Mouse (Mus musculus) liver, postnatal 0 days (tissue): ENCODE measurements at regions not wholly inside any gene's neighbourhood (a gene's known extent, or its start where the extent isn't known, plus 50 kb on each side); places are given as distances from the start of the nearest gene placed in this dataset.

Source experiments
- ATAC-seq: fragments of 200-750 bp; cut with Nextera tagmentation; 2 replicates; pipeline ENCODE4 v1.8.0; 2017; ENCODE audit warnings: mild to moderate bottlenecking, moderate library complexity
- DNase-seq: peaks from one replicate; pipeline ENCODE4 v3.0.0-alpha.2; 2016
- H3K27ac ChIP-seq: fragments of 300-500 bp; sonication (generic); 2 replicates; pipeline ENCODE4 v1.5.1; 2014; ENCODE audit warnings: antibody characterized with exemption, moderate library complexity, mild to moderate bottlenecking, low read depth
- H3K27me3 ChIP-seq: fragments of 300-500 bp; sonication (generic); 2 replicates; pipeline ENCODE4 v1.6.1; 2014; ENCODE audit warnings: low read length, control low read depth, mixed read lengths; ENCODE audit not compliant: insufficient read depth
- H3K36me3 ChIP-seq: fragments of 300-500 bp; sonication (generic); replicated peaks from 2 replicates; pipeline ENCODE4 v1.6.1; 2014; ENCODE audit warnings: mild to moderate bottlenecking, control low read depth, low read length, moderate library complexity, mixed read lengths; ENCODE audit not compliant: insufficient read depth
- H3K4me1 ChIP-seq: fragments of 300-500 bp; sonication (generic); 2 replicates; pipeline ENCODE4 v1.6.1; 2014; ENCODE audit warnings: antibody characterized with exemption, mild to moderate bottlenecking, control low read depth; ENCODE audit not compliant: insufficient read depth
- H3K4me2 ChIP-seq: fragments of 300-500 bp; sonication (generic); 2 replicates; pipeline ENCODE4 v1.6.1; 2014; ENCODE audit warnings: low read depth, mild to moderate bottlenecking, low read length, moderate library complexity, mixed read lengths
- H3K4me3 ChIP-seq: fragments of 300-500 bp; sonication (generic); 2 replicates; pipeline ENCODE4 v1.5.1; 2014; ENCODE audit warnings: low read depth, low read length
- H3K9ac ChIP-seq: fragments of 300-500 bp; sonication (generic); replicated peaks from 2 replicates; pipeline ENCODE4 v1.6.1; 2014; ENCODE audit warnings: mild to moderate bottlenecking, moderate library complexity
- H3K9me3 ChIP-seq: fragments of 300-500 bp; sonication (generic); 2 replicates; pipeline ENCODE4 v1.6.1; 2016; ENCODE audit warnings: mild to moderate bottlenecking, control low read depth, low read length, mixed read lengths
- CTCF ChIP-seq: sonication (generic); IDR thresholded peaks from 2 replicates; pipeline ENCODE4 v1.5.1; 2016; ENCODE audit warnings: antibody characterized with exemption, low read depth
- EP300 ChIP-seq: IDR thresholded peaks from 2 replicates; pipeline ENCODE4 v1.6.1; 2016; ENCODE audit warnings: antibody characterized with exemption, low read depth, mild to moderate bottlenecking
- WGBS: fragments of 180-500 bp; shearing (Covaris S2); extraction: QIAGEN DNeasy Blood & Tissue Kit; methylation state at CpG from one replicate; pipeline ENCODE4 v1.1.7; 2014; ENCODE audit not compliant: insufficient replicate concordance; 5-methylcytosine and 5-hydroxymethylcytosine counted together

- ATAC-seq = no peak
- 58% methylated on average over 1 of the region's 1 CpGs for WGBS
These were observed 260.3 kb downstream of the Aldoart1 start for GRCm38 (mm10) chr4:72592129-72592528.

GRCm38 (mm10) chr4:72574946-72575345 is 277.5 kb downstream of the Aldoart1 start:
- Histone ChIP-seq H3K27ac (no peak overlapping the region), H3K9ac (no peak overlapping the region), H3K27me3 (no peaks in the 10 kb centered on the region), H3K4me3 (no peak overlapping the region), H3K4me2 (no peak overlapping the region), H3K4me1 (no peaks in the 10 kb centered on the region), H3K9me3 (no peaks in the 10 kb centered on the region), H3K36me3 (no peaks in the 10 kb centered on the region)
- no peak for TF ChIP-seq CTCF
- TF ChIP-seq EP300 = no peak
- ATAC-seq = no peak
- DNase-seq = no peak
- 86% methylated on average over 1 of the region's 1 CpGs for WGBS

More at GRCm38 (mm10) chr4:72592129-72592528, 260.3 kb downstream of the Aldoart1 start:
- DNase-seq = no peak
- Histone ChIP-seq H3K36me3 (no peaks in the 10 kb centered on the region), H3K9ac (no peak overlapping the region), H3K4me1 (no peaks in the 10 kb centered on the region), H3K4me2 (no peak overlapping the region), H3K4me3 (no peak overlapping the region), H3K9me3 (no peaks in the 10 kb centered on the region), H3K27ac (no peak overlapping the region), H3K27me3 (no peaks in the 10 kb centered on the region)
- TF ChIP-seq CTCF = no peak
- TF ChIP-seq EP300 = no peak

- DNase-seq (no peak), ATAC-seq (no peak)
- Histone ChIP-seq H3K36me3 (no peaks in the 10 kb centered on the region), H3K4me1 (no peaks in the 10 kb centered on the region), H3K4me3 (no peak overlapping the region), H3K27ac (no peak overlapping the region), H3K27me3 (no peaks in the 10 kb centered on the region), H3K4me2 (no peak overlapping the region), H3K9me3 (no peaks in the 10 kb centered on the region), H3K9ac (no peak overlapping the region)
- TF ChIP-seq CTCF (no peak), EP300 (no peak)
- 75% methylated on average over 2 of the region's 2 CpGs for WGBS
These were observed 280.5 kb downstream of the Aldoart1 start for GRCm38 (mm10) chr4:72571924-72572323.

- ATAC-seq = no peak
- WGBS = 52% methylated on average over 3 of the region's 3 CpGs
- no peaks in the 10 kb centered on the region for H3K9me3 ChIP-seq
These were observed 287.2 kb downstream of the Aldoart1 start for GRCm38 (mm10) chr4:72565186-72565585.

GRCm38 (mm10) chr4:72562909-72563676 is 289.3 kb downstream of the Aldoart1 start:
- TF ChIP-seq CTCF (no peak), EP300 (no peak)
- ATAC-seq = no peak

More at GRCm38 (mm10) chr4:72565186-72565585, 287.2 kb downstream of the Aldoart1 start:
- Histone ChIP-seq H3K4me1 (no peaks in the 10 kb centered on the region), H3K27ac (no peak overlapping the region), H3K4me2 (no peak overlapping the region), H3K36me3 (no peaks in the 10 kb centered on the region), H3K27me3 (no peaks in the 10 kb centered on the region), H3K4me3 (no peak overlapping the region), H3K9ac (no peak overlapping the region)
- no peak for TF ChIP-seq CTCF
- no peak for TF ChIP-seq EP300
- DNase-seq = no peak

GRCm38 (mm10) chr4:72554276-72554675 is 298.2 kb downstream of the Aldoart1 start:
- Histone ChIP-seq H3K9me3 (no peaks in the 10 kb centered on the region), H3K36me3 (no peaks in the 10 kb centered on the region), H3K9ac (no peak overlapping the region), H3K4me1 (no peaks in the 10 kb centered on the region), H3K4me3 (no peak overlapping the region), H3K27me3 (no peaks in the 10 kb centered on the region), H3K27ac (no peak overlapping the region), H3K4me2 (no peak overlapping the region)
- no peak for ATAC-seq
- TF ChIP-seq EP300 (no peak), CTCF (no peak)
- no peak for DNase-seq

More at GRCm38 (mm10) chr4:72562909-72563676, 289.3 kb downstream of the Aldoart1 start:
- Histone ChIP-seq H3K4me2 (no peak overlapping the region), H3K9me3 (no peaks in the 10 kb centered on the region), H3K27me3 (no peaks in the 10 kb centered on the region), H3K36me3 (no peaks in the 10 kb centered on the region), H3K27ac (no peak overlapping the region), H3K4me1 (no peaks in the 10 kb centered on the region), H3K4me3 (no peak overlapping the region), H3K9ac (no peak overlapping the region)
- WGBS = 48% methylated on average over 4 of the region's 4 CpGs
- no peak for DNase-seq
